Mouse (Mus musculus) limb, embryonic 14.5 days (tissue): ENCODE measurements around the gene Asnsd1. TPM values are rescaled to one million over a fixed set of nuclear protein-coding genes. Genes with fewer than 3 reads are reported as not detected.

Experiments used
- ATAC-seq: fragments of 200-750 bp; cut with Nextera tagmentation; 2 replicates; pipeline ENCODE4 v1.8.0; 2017; ENCODE audit warnings: low read depth, moderate number of reproducible peaks, moderate TSS enrichment; ENCODE audit not compliant: low FRiP score
- DNase-seq: peaks from one replicate; pipeline ENCODE4 v3.0.0-alpha.2; 2015; ENCODE audit warnings: low spot score
- H3K27ac ChIP-seq: fragments of 300-500 bp; sonication (generic); replicated peaks from 2 replicates; pipeline ENCODE4 v1.5.1; 2014; ENCODE audit warnings: low read depth, mild to moderate bottlenecking, low read length, moderate library complexity, mixed read lengths
- H3K27me3 ChIP-seq: fragments of 300-500 bp; sonication (generic); 2 replicates; pipeline ENCODE4 v1.6.1; 2014; ENCODE audit warnings: low read length, mixed read lengths; ENCODE audit not compliant: control insufficient read depth, insufficient read depth
- H3K36me3 ChIP-seq: fragments of 300-500 bp; sonication (generic); 2 replicates; pipeline ENCODE4 v1.6.1; 2014; ENCODE audit warnings: mild to moderate bottlenecking, low read length, moderate library complexity, mixed read lengths; ENCODE audit not compliant: control insufficient read depth, insufficient read depth
- H3K4me1 ChIP-seq: fragments of 300-500 bp; sonication (generic); 2 replicates; pipeline ENCODE4 v1.6.1; 2014; ENCODE audit warnings: antibody characterized with exemption, low read length, mixed read lengths; ENCODE audit not compliant: control insufficient read depth, insufficient read depth
- H3K4me2 ChIP-seq: fragments of 300-500 bp; sonication (generic); replicated peaks from 2 replicates; pipeline ENCODE4 v1.6.1; 2014; ENCODE audit warnings: low read depth, mild to moderate bottlenecking, low read length, moderate library complexity; ENCODE audit not compliant: severe bottlenecking
- H3K4me3 ChIP-seq: fragments of 300-500 bp; sonication (generic); replicated peaks from 2 replicates; pipeline ENCODE4 v1.5.1; 2014; ENCODE audit warnings: low read length
- H3K9ac ChIP-seq: fragments of 300-500 bp; sonication (generic); 2 replicates; pipeline ENCODE4 v1.6.1; 2014; ENCODE audit warnings: mild to moderate bottlenecking, low read depth, low read length, moderate library complexity; ENCODE audit not compliant: severe bottlenecking
- H3K9me3 ChIP-seq: fragments of 300-500 bp; sonication (generic); 2 replicates; pipeline ENCODE4 v1.6.1; 2016; ENCODE audit warnings: low read length; ENCODE audit not compliant: control insufficient read depth
- POLR2A ChIP-seq: fragments of 200-500 bp; IDR thresholded peaks from 2 replicates; pipeline ENCODE4 v1.8.0; 2012; ENCODE audit warnings: inconsistent platforms, mild to moderate bottlenecking, moderate library complexity, borderline replicate concordance; ENCODE audit not compliant: insufficient read depth, insufficient read length; ENCODE audit errors: extremely low read depth
- WGBS: fragments of 180-500 bp; shearing (Covaris S2); extraction: QIAGEN DNeasy Blood & Tissue Kit; methylation state at CpG from one replicate; pipeline ENCODE4 v1.1.7; 2014; 5-methylcytosine and 5-hydroxymethylcytosine counted together
- polyA plus RNA-seq, 2 experiments: library from polyadenylated mRNA; depleted of rRNA in 1 of 2; stranded (reverse) in 1 of 2; unstranded in 1 of 2; fragments of >200 nt; fragmentation: Nextera tagmentation in 1 of 2; extraction: Ambion mirVana in 1 of 2; gene quantifications; 2 replicates each; pipeline versions ENCODE4 v1.2.1 to v1.2.3; 2012 to 2014

Gene Asnsd1
- polyA plus RNA-seq, 2 experiments: 38.3 to 78.9 TPM

- H3K9ac ChIP-seq: peak within 1 kb of the TSS; percentile 81
- peak; percentile 96 for DNase-seq
- peak; percentile 100 for ATAC-seq
- H3K4me2 ChIP-seq: peak within 1 kb of the TSS; percentile 63
- peak within 1 kb of the TSS; percentile 83 for H3K27ac ChIP-seq
- H3K36me3 ChIP-seq: peaks cover 10% of the 10 kb centered on the region; the same call in 1 of the 2 replicates
- TF ChIP-seq POLR2A: peak; percentile 89; the same call in 1 of the 2 replicates
- H3K27me3 ChIP-seq: no peaks in the 10 kb centered on the region
- H3K4me1 ChIP-seq: no peaks in the 10 kb centered on the region
- no peaks in the 10 kb centered on the region for H3K9me3 ChIP-seq
- H3K4me3 ChIP-seq: peak within 1 kb of the TSS; percentile 72
- WGBS: 3% methylated on average over 61 of the region's 66 CpGs
These were observed 55.8 kb downstream of the Asnsd1 start, which contains the start of the genes Pms1, Ormdl1 and Gm28778 for GRCm38 (mm10) chr1:53296581-53297383. Pms1 (minus strand) TSS chr1:53297018. Ormdl1 (plus strand) TSS chr1:53297095. Gm28778 (plus strand) TSS chr1:53297111.

Other genes with a start within 250 kb of the Asnsd1 start
- 0.14 and 0.17 TPM in 2 replicates for gene 1700019A02Rik, start 165.1 kb downstream of the Asnsd1 start, polyA plus RNA-seq (2012; rRNA removed)
- gene 1700019A02Rik, start 165.1 kb downstream of the Asnsd1 start, polyA plus RNA-seq (2014; fragmentation: Nextera tagmentation; extraction: Ambion mirVana): not detected in 2 replicates
- gene Pms1, start 55.7 kb downstream of the Asnsd1 start, polyA plus RNA-seq (2012; rRNA removed): 5.9 and 8.5 TPM in 2 replicates
- gene Pms1, start 55.7 kb downstream of the Asnsd1 start, polyA plus RNA-seq (2014; fragmentation: Nextera tagmentation; extraction: Ambion mirVana): 18.3 and 19.7 TPM in 2 replicates
- gene Ormdl1, start 55.7 kb downstream of the Asnsd1 start, polyA plus RNA-seq (2012; rRNA removed): 21.2 and 21.9 TPM in 2 replicates
- 37.4 and 42.9 TPM in 2 replicates for gene Ormdl1, start 55.7 kb downstream of the Asnsd1 start, polyA plus RNA-seq (2014; fragmentation: Nextera tagmentation; extraction: Ambion mirVana)
- gene Gm28778, start 55.6 kb downstream of the Asnsd1 start, polyA plus RNA-seq (2012; rRNA removed): 0.95 and 3.1 TPM in 2 replicates
- not detected in 2 replicates for gene Gm28778, start 55.6 kb downstream of the Asnsd1 start, polyA plus RNA-seq (2014; fragmentation: Nextera tagmentation; extraction: Ambion mirVana)
- gene Osgepl1, start 39.1 kb downstream of the Asnsd1 start, polyA plus RNA-seq (2012; rRNA removed): 13.6 and 16.0 TPM in 2 replicates
- 17.6 and 19.1 TPM in 2 replicates for gene Osgepl1, start 39.1 kb downstream of the Asnsd1 start, polyA plus RNA-seq (2014; fragmentation: Nextera tagmentation; extraction: Ambion mirVana)
- gene Asdurf, start 133 bp downstream of the Asnsd1 start, polyA plus RNA-seq (2012; rRNA removed): not detected in 2 replicates
- 5.6 and 13.8 TPM in 2 replicates for gene Asdurf, start 133 bp downstream of the Asnsd1 start, polyA plus RNA-seq (2014; fragmentation: Nextera tagmentation; extraction: Ambion mirVana)
- 0.23 and 0.47 TPM in 2 replicates for gene Gm28551, start 85 bp downstream of the Asnsd1 start, polyA plus RNA-seq (2012; rRNA removed)
- 1.1 TPM in 2 replicates for gene Gm28551, start 85 bp downstream of the Asnsd1 start, polyA plus RNA-seq (2014; fragmentation: Nextera tagmentation; extraction: Ambion mirVana)